Mouse (Mus musculus) thymus, adult 2 months (tissue): ENCODE data around the gene Strbp.

ENCODE experiments used
- CTCF ChIP-seq: fragments of 200-500 bp; IDR thresholded peaks from 2 replicates; pipeline ENCODE4 v1.5.1; 2012; ENCODE audit warnings: mild to moderate bottlenecking, control low read depth, low read length, moderate library complexity, borderline replicate concordance; ENCODE audit not compliant: control insufficient read depth, poor library complexity, insufficient read depth; ENCODE audit errors: extremely low read depth
- POLR2A ChIP-seq: fragments of 200-500 bp; IDR thresholded peaks from 2 replicates; pipeline ENCODE4 v1.6.1; 2012; ENCODE audit warnings: mild to moderate bottlenecking, low read length, control low read depth, moderate library complexity; ENCODE audit not compliant: control insufficient read depth, poor library complexity, insufficient read depth; ENCODE audit errors: extremely low read depth

DNA sequence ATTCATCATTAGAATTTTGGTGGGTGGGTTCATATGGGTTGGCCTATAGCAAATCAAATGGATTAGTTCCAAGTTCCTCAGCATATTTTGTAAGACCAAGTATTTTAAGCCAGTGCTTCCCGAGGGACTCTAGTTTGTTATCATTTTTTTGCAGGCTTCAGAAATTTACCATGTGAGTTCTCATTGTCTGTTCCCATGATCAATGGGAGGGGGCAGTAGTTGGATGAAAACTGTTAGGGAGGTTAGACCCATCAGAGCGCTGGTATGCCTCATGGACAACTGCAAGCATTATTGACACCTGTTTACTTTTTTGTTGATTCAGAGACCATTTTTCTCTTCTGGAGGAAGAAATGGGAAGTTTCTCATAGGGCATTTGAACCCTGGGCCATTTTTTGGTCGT lies 172.0 kb downstream of the Strbp start:
- TF ChIP-seq POLR2A = no peak
- no peak for TF ChIP-seq CTCF
